Mouse (Mus musculus): ENCODE data around the gene Phf21a.

Phf21a gene

DNA sequence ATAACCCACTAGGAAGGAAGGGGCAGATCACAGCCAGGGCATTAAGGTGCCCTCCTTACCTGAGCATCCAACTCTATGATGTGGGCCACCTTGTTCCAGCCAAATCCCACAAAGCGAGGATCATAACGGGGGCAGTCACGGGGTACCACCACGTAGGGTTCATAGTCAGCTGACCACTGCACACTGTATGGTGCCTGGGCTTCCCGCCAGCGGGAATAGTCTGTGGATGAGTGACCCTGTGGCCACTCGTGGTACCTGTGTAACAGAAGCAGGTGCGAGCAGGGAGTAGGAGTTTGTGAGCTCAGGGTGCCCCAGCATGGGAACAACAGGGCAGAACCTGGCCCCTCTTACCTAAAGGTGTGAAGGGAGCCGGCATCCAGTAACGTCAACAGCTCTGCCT lies 272.7 kb downstream of the Phf21a start:
- no peak for DNase-seq

DNA sequence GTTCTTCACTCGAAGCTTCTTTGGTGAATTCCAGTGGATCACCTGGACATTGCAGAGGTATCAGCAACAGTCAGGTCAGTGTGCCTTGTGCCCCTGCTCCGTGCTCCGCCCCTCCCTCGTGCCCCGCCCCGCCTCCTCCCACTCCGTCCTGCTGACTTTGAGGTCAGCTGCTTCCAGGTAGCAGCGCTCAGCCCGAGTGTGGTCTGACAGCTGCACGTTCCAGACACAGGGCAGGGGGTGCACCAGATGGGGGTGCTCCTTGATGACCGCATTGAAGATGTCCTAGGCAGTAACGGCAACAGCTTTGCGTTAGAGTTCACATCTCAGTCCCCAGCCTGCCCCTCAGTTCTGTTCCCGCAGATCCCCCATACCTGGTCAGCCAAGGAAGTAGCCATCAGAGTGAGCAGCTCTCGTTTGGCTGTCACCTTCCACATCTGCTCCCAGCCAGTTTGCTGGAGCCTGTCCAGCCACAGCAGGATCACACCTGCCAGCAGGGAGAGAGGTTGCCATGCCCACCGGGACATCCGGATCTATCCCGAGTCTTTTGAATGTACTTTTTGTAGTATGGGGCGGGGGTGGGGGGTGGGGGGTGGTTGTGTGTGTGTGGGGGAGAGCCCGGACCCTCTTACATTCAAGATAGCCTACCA lies 274.6 kb downstream of the Phf21a start:
- no peak for DNase-seq

- peak in 1 of 2 experiments; percentile 39 for DNase-seq
These were observed 277.5 kb downstream of the Phf21a start for GRCm38 (mm10) chr2:92370375-92370774.

- DNase-seq, result peak in 1 of 2 experiments; percentile 36
These were observed 278.2 kb downstream of the Phf21a start for GRCm38 (mm10) chr2:92370821-92371805.

GRCm38 (mm10) chr2:92371971-92372690 lies 279.2 kb downstream of the Phf21a start:
- no peak for DNase-seq

DNA sequence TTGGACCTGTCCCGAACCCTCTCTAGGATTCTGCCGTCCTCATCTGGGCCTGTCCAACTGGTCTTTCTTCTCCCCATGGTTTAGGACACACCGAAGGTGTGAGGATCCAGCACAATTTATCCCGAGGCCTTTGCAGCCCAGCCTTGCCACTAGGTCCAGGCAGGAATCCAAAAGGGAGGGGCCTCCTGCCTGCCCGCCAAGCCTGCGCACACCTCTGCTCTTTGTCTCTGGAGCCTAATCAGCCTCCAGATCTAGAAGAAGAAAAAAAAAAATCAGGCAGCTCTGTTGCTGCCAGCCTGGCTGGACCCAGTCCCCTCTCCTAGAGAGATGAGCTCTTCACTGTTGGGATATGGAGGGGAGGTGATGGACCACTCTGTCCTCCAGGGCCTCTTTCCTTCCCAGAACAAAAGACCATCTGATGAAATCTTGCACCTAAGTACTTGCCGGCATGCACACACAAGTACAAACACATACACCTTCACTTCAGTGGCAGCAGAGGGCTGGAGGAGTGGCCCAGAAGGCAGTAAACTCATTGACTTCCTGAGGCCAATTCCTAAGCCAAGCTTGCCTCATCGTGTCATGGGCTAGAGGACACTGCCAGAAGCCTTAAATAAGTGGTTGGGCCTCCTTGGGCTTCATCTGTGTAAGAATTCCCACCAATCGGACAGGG lies 280.0 kb downstream of the Phf21a start:
- peak; percentile 50 to 78 for DNase-seq

GRCm38 (mm10) chr2:92373437-92373813 lies 280.5 kb downstream of the Phf21a start:
- no peak for DNase-seq

GRCm38 (mm10) chr2:92374514-92374913 lies 281.6 kb downstream of the Phf21a start, which contains the start of the genes Pex16 and Large2:
Gene Pex16 (plus strand): TSS chr2:92374676.
Gene Large2 (minus strand): TSS chr2:92374869.
- DNase-seq, result peak in 1 of 2 experiments; percentile 66

GRCm38 (mm10) chr2:92375099-92375623 lies 282.2 kb downstream of the Phf21a start:
- peak; percentile 92 to 93 for DNase-seq

DNA sequence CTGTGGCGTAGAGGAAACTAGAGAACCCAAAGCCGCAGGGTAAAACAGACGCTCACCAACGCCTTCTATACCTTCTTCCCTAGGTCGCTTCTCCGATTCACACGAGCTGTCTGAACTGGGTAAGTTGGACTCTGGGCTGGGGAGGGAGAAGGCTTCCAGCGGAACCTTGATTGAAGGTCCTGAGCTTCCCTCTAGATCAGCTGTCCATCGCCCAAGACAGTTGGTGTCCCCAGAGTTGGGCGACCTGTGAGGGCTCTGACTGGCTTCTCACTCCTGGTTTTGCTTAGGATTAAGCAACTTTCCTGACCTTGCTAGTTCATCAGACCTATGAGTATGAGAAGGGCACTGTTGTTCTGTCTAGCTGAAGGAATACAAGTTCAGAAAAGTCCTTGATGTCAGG lies 282.9 kb downstream of the Phf21a start:
- no peak for DNase-seq

DNA sequence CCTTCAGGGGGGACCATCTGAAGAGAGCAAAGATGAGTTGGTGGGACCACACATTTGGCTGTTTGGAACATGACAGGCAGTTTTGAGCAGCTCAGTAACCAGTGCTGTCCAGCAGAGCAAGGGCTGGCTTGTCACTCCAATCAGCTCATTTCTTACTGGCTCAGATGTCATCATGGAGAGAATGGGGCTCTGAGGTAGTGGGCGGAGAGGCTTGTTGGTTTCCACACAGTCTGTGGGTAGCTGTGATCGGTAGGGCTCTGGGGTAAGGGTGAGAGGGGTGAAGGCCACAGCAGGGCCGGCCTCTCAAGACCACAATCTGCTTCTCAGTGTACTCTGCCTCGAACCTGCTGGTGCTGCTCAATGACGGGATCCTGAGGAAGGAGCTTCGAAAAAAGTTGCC lies 283.4 kb downstream of the Phf21a start:
- peak in 1 of 2 experiments; percentile 8 for DNase-seq

DNA sequence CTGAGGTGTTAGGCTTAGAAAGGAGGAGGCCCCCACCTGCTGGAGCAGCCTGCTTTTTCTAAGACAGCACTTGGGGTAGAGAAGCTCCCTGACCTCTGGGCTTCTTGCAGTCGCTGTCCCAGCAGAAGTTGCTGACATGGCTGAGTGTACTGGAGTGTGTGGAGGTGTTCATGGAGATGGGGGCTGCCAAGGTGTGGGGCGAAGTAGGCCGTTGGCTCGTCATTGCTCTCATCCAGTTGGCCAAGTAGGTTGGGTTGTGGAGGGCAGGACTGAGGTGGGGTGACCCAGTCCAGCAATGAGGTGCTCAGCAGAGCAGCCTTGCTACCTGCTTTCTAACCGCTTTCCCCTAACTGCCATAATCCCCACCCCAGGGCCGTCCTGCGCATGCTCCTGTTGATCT lies 284.4 kb downstream of the Phf21a start:
- peak; percentile 18 to 42 for DNase-seq

- DNase-seq, result no peak
These were observed 287.0 kb downstream of the Phf21a start for GRCm38 (mm10) chr2:92379783-92380494.

DNA sequence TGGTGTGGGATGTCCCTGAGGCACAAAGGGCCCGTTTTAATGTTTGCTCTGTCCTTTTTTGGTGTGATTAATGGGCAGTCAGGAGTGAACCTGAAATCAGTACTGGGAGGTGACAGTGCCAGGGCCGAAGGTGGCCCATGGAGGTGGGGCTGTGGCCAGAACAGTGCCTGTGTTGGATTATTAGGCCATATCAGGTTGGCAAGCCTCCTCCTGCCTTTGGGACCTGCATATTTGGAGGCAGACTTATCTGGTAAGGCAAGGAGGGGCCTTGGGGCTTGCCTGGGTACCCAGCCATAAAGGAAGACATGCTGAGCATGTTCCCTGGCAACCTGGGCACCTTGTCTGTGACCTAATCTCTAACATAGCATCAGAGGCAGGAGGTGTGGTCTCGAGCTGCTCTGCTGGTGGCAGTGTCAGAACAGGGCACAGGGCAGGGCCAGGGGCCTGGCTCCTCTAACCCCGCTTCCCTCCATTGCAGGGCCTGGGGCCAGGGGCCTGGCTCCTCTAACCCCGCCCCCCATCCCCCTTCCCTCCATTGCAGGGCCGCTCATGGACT lies 287.7 kb downstream of the Phf21a start:
- peak; percentile 33 to 37 for DNase-seq

GRCm38 (mm10) chr2:92381161-92381560 lies 288.2 kb downstream of the Phf21a start:
- no peak for DNase-seq

DNA sequence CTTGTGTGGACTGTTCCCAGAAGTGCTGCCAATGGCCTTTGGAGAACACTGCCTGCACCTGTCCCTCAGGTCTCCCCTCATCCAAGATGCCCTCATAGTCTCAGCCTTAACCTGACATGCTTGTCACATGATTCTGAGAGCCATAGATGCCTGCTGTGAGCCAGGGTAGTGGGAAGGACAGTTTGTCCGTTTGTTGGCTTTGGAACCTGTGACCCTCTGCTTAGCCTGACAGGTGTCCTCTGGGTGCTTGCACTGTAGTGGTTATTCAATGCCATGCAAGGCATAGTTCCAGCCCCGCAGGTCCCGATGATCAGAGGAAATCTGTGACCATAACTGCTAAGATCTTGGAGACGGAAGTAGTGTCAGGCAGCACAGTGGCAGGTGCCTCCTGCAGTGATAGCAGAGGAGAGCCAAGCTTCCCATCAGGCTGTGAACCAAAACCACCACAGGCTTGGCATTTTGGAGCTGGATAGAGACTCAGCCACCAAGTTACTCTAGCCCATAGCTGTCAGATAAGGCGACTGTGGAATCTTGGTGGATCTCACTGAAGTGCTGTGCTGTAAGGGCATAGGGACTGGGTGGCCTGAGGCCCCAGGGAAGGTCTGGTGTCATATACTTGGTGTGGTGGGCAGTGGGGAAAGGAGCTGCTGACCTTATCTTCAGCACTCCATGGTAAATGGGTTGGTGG lies 289.1 kb downstream of the Phf21a start, which contains the start of gene 1700029I15Rik:
Gene 1700029I15Rik (plus strand): TSS at position 638 of the 688 bp plus-strand sequence.
- peak; percentile 66 to 70 for DNase-seq

GRCm38 (mm10) chr2:92382759-92383158 lies 289.8 kb downstream of the Phf21a start:
- peak; percentile 29 to 51 for DNase-seq

DNA sequence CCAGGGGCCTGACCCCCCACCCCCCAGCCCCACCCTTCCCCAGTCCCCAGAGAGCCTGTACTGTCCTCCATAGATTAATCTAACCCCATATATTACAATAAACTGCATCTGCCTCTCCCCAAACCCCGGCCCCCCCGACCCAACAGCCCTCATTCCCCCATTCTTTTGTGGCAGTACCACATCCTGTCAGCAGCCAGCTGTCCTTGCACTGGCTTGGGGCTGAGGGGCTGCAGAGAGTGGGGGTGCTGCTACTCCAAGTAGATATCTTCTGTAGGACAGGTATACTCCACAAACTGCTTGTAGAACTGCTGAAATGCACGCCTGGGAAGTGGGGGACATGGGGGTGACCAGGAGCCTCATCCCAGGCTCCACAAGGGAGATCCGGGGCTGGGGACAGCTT lies 291.2 kb downstream of the Phf21a start:
- DNase-seq, result no peak

- DNase-seq, result peak in 1 of 2 experiments; percentile 60
These were observed 292.5 kb downstream of the Phf21a start for GRCm38 (mm10) chr2:92385113-92386051.

All from cerebellum, postnatal 25 days (tissue).